Mouse (Mus musculus): ENCODE results near the gene Pacsin2. TPM values are rescaled to one million over a fixed set of nuclear protein-coding genes. Genes with fewer than 3 reads are reported as not detected.
"Not testable (repeated sequence)": the region's sequence is repeated elsewhere in the genome, so short reads cannot be mapped to it uniquely, and the experiment has no call there.

Gene Pacsin2
- total RNA-seq, 2 experiments from 2014 or later: 69.7 to 75.6 TPM

DNA sequence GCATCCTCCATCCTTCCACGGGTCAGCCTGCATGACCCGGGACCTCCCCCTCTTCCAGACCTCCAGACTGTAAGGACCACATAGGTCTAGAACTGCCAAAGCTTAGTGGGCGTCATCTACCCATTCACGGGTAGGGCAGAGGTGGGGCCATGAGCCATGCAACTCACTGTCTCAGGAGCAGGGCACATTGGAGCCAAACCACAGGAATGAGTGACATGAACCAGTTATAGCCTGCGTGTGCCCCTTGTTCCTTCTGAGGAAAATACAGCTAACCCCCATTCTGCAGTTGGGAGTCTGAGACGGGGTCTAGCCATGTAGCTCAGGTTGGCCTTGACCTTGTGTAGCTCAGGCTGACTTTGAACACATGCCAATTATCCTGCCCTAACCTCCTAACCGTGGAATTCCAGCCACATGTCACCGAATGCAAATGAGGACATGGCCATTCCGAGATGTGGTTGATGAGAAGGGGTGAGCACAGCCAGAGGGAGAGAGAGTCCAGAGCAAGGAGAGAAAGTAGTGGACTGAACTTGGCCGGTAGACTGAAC, 16.9 kb upstream of the Pacsin2 start:
- no peak for DNase-seq (ENCODE audit: extremely low spot score in 1 of 2, low spot score in 1 of 2)

DNA sequence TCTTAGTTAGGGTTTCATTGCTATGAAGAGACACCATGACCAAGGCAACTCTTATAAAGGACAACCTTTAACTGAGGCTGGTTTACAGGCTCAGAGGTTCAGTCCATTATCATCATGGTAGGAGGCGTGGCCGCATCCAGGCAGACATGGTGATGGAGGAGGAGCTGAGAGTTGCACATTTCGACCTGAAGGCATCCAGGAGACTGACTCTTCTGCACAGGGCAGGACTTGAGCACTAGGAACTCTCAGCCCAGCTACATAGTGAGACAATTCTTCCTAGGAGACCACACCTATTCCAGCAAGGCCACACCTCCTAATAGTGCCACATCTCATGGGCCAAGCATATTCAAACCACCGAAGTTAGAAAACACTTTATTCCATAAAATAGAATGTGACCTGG, 15.4 kb upstream of the Pacsin2 start:
- no peak for DNase-seq (ENCODE audit: extremely low spot score in 1 of 2, low spot score in 1 of 2)

DNA sequence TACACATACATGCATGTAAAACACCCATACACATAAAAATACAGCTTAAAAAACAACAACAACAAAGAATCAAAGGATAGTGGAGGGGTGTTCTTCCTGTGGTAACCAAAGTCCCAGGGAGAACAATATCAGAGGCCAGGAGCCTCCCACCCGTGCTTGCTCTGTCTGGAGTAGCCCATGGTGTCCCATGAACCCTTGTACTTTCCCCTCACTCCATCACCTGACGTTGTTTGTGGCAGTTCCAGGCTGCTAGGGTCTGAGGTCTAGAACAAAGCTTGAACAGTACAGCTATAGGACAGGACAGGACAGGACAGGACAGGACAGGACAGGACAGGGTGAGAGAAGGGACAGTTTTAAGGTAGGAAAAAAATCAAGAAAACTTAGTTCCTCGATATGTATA, 13.7 kb upstream of the Pacsin2 start:
- no peak for DNase-seq (ENCODE audit: extremely low spot score in 1 of 2, low spot score in 1 of 2)

DNA sequence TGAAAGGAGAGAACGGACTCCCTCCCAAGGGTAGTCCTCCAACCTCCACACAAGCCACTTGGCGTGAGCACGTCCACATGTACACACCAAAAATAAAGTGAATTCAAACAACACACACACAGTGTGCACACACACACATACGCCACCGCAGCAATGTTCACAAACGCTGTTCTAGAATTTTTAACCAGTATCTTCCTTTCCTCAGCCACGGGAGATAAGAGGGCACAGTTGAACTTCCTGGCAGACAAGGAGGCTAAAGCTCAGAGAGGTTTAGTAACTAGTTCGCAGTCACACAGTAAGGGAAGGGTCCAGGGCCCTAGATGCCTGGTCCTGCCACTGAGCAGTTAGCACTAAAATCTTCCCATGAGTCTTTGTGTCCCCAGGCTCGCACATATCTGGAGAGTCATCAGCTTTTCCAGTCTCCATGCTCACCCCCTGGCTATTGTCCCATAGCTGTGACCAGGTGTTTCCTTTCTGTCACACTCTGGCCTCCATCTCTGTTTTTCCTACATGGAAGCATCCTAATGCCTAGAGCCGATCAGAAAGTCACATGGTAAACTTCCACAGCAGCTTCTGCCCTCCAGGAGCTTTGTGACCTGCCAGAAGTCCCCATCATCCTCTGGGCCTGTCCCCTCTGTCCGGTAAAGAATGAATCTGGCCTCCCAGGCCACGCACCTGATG, 12.3 kb upstream of the Pacsin2 start:
- no peak for DNase-seq (ENCODE audit: extremely low spot score in 1 of 2, low spot score in 1 of 2)

DNA sequence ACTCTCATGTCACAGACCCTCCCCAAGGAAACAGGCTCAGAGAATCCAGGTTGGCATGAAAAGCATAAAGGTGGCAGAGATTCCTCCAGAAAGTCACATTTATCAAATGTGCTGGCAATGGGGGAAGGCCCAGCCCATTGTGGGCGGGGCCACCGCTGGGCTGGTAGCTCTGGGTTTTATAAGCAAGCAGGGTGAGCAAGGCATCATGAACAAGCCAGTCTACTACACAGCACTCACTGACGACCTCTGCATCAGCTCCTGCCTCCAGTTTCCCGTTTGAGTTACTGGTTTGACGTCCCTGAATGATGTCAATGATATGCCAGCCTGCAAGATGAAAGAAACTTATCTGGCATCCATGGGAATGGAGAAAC, 10.0 kb upstream of the Pacsin2 start:
- no peak for DNase-seq (ENCODE audit: extremely low spot score in 1 of 2, low spot score in 1 of 2)

DNA sequence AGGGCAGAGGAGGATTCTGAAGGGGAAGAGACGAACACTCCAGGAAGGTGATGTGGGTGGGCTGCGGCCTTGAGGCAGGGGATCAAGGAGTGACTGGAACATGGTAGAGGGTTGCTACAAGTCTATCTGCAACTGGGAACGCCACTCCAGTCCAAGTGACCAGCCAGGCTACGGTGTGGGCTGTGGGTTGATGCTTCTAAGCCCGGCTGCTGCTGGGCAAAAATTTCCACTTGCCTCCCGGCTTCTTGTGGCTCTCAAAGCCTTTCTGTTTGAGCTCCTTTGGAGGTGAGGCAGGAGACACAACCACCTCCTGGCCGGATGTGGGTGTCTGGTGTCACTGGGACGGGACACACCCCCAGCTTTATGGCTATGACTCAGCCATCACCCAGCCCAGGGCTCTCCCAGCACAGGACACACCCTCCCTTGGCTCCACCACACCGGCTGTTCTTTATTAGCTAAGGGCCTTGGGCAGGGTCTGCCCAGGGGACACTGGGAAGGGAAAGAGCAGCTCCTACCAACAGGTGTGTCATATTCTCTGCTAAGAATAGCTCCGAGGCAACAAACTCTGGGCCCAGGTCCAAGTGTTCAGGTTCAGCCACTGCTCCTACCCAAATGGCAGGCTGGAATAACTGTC, 9.5 kb upstream of the Pacsin2 start:
- no peak for DNase-seq (ENCODE audit: extremely low spot score in 1 of 2, low spot score in 1 of 2)

DNA sequence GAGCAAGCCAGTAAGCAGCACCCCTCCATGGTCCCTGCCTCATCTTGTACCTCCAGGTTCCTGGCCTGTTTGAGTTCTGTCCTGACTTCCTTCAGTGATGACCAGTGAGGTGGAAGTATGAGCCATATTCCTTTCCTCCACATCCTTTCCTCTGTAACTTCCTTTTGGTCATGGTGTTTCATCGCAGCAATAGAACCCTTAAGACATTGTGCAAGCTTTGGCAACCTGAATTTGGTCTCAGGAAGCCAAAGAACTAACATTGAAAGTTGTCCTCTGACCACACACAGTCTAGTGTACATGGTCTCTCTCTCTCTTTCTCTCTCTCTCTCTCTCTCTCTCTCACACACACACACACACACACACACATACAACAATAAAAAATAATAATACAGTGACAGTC, 8.8 kb upstream of the Pacsin2 start:
- no peak for DNase-seq (ENCODE audit: extremely low spot score in 1 of 2, low spot score in 1 of 2)

DNA sequence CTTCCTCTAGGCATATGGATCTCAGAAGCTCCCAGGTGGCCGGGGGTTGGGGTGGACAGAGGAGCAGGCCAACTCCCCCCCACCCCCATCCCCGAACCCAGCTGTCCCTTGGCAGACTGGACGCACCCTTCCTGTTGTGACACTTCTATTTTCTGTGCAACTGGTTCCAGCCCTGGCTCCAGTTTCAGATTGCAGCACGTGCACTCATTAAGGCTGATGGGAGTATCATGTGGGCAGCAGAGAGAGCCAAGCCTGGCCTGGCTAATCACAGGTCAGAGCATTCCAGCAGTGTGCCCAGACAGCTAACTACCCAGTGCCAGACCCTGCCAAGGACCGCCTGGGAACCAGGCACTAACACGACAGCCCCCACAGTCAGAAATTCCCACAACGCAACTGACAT, 7.1 kb upstream of the Pacsin2 start:
- DNase-seq (ENCODE audit: extremely low spot score in 1 of 2, low spot score in 1 of 2): no peak

DNA sequence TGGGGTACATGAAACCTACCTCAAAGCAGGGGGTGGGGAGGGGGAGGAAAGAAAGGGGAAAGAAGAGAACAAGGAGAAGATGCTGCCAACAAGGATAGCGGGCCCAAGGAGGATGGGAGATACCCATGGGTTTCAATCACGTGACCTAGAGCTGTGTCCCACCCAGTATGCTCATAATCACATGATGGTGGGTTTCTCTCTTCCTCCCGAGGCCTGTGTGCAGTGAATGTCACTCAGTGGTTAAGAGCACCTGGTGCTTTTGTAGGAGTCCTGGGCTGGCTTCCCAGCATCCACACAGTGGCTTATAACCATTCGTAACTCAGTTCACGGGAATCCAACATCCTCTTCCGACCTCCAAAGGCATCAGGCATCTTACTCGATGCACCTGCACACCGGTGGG, 6.0 kb upstream of the Pacsin2 start:
- no peak for DNase-seq (ENCODE audit: extremely low spot score in 1 of 2, low spot score in 1 of 2)

DNA sequence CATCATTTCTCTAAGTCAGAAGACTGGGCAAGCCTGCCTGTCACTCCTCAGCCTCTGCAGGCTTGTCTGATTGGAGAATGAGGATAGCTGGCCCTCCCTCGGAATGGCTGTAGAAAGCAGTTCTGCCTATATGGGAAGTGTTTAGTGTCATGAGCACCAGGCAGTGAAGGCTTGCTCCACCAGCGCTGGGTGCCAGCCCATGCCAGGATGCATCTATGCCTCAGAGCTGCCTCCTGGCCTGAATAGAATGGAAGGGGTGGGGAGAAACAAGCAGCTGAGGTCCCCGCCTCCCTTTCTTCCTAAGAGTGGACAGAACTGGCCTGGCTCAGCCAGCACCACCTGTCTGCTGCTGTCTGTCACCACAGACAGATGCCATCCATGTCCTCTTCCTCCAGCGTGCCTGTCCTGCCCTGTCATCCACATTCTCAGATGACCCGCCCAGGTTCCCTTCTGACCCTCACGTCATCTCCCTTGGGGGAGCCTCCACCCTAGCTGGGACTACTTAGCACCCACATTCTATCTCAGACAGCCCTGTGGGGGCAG, 4.9 kb upstream of the Pacsin2 start:
- DNase-seq (ENCODE audit: extremely low spot score in 1 of 2, low spot score in 1 of 2): no peak

DNA sequence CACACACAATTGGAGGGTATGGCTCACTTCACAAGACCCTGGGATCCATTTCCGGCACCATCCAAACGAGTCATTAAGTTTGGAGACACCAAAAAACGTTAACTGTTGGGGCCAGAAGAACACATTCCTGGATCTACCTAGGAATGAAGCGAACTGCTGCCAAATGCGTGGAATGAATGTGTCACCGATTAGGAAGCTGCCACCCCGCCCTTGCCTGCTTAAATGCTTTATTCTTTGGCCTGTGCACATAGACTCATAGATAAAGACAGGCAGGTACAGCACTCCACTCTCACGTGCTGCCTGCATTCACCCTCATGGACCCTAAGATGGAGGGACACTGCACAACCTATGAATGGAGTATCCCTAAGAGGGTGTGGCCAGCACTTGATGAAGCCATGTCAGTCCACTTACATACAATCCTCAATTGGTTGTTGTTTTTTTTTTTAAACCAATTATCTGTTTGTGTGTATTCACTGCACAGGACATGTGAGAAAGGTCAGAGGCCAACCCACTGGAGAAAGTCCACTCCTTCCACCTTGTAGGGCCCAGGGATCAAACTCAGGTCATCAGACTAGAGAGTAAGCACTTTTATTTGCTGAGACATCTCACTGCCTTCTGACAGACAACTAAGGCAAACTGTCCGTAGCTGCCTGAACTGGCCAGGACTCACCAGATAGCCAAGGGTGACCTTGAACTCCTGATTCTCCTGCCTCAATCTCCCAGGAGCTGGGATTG, 3.0 kb upstream of the Pacsin2 start:
- no peak for DNase-seq (ENCODE audit: extremely low spot score in 1 of 2, low spot score in 1 of 2)

DNA sequence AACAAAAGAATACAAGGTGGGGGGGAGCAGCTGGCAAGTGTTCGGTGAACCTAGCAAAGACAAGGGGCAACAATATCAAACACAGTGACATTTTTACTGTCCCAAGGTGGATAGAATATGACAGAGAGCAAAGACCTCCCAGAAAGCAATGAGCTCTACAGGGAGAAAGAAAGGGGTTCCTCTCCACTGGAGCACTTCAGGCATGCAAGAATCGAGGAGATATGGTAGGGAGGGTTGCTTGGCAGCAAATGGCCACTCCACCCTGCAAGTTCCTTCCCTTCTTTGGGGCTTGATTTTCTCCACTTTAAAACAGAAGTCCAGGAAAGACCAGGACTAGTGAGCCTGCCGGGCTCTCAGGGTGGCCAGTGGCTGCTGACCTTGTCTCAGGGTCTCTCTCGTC, 1.9 kb upstream of the Pacsin2 start:
- no peak for DNase-seq (ENCODE audit: extremely low spot score in 1 of 2, low spot score in 1 of 2)

DNA sequence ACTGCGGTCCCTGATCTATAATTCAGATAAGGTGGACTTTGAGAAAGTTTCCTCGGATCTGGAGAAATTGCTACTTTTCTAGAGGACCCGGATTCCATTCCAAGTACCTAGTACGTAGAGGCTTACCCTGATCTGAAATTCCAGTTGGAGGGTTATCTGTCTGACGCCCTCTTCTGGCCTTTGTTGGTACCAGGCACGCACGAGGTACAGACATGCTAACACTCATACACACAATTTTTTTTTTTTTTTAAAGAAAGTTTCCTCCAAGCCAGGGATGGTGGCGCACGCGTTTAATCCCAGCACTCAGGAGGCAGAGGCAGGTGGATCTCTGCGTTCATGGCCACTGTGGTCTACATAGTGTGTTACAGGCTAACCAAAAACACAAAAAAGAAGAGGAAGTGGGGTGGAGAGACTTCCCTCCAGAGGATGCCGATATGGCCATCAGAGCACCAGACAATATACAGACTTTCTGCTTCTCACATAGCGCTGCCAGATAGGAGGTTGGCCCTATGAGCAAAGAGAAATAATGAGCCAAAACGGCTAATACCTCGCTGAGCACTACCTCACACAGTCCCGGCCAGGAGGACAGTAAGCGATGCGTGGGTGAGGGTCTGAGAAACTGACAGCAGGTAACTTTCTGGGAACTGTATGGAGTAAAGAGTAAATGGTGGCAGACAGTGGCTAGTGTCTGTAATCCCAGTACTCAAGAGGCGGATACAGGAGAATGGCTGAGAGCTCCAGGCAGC, 672 bp upstream of the Pacsin2 start:
- DNase-seq (ENCODE audit: extremely low spot score in 1 of 2, low spot score in 1 of 2): no peak

DNA sequence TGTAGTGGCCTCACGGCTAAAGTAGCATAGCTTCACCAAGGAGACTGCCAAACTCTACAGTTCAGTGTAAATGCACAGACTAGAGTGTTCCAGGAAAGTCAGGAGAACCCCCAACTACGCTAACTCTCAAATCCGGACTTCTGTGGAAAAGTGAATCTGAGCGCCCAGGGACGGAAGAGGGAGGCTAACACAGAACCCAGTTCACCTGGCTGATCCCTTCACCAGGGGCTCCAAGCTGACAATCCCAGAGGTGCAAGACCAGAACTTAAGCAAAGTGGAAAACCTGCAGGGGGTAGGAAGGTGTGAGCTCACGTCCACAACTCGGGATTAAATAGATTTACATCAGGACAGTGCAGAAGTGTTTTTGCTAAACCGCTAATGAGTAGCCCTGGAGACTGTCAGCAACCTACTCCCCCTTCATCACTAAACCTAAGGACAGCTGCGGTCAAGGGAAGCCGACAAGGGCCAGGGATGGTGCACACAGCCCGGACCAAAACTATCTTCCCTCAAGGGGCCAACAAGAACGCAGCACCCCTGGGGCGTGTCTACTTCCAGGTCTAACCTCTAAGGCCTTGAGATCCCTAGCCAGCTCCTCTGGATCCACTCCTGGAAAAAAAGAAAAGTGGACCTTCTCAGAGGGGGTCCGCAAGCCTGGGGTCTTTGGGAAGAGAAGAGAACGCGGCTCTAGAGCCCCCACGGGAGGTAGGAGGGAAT, 880 bp downstream of the Pacsin2 start:
- no peak for DNase-seq (ENCODE audit: extremely low spot score in 1 of 2, low spot score in 1 of 2)

DNA sequence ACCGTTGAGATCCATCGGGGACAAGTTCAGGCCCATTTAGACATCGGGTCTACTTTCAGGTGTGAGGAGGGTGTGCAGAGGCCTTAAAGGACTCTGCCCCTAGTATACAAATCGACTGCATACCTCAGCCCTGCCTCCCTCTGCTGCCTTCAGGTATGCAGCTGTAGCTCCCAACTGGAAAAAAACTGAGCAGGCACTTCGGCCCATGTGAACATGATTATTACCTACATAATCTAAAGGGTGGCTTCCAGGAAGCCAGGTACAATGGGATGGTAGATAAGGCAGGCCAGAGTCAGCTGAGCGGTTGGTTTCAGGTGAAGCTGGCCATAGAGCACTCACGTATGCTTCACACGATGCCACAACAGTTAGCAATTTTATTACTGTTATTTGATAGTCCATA, 2.1 kb downstream of the Pacsin2 start:
- DNase-seq (ENCODE audit: extremely low spot score in 1 of 2, low spot score in 1 of 2): not testable (repeated sequence)

DNA sequence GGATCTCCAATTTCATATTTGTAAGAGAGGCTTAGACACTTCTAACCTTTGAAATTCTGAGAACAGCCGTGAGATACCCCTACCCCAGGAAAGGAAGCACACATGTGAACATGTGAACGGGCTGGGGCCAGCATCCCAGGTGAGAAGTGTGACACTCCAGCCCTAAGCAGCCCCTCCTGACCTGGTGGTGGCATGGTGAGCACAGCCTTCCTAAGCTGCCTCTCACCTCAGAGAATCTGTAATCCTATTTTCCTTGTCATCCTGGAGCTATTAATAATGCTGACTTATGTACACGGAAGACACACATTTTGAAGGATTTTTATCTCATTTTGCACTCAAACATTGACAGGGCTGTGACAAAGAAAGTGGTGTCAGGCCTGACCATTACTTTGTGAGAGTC, 3.5 kb downstream of the Pacsin2 start:
- DNase-seq (ENCODE audit: extremely low spot score in 1 of 2, low spot score in 1 of 2): no peak

DNA sequence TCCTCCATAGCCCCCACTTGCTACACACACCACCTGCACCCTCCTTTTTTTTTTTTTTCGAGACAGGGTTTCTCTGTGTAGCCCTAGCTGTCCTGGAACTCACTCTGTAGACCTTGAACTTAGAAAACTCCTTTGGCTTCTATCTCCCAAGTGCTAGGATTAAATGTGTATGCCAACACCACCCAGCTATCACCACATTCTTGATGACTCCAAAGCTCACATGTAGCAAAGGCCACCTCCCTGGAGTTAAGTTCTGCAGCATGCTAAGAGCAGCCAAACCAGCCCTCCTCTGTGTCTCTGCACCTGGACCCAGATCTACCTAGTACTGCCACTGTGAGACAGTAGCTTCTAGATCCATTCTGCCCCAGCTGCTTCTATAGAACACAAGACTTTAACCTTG, 6.9 kb downstream of the Pacsin2 start:
- DNase-seq (ENCODE audit: extremely low spot score in 1 of 2, low spot score in 1 of 2): no peak

DNA sequence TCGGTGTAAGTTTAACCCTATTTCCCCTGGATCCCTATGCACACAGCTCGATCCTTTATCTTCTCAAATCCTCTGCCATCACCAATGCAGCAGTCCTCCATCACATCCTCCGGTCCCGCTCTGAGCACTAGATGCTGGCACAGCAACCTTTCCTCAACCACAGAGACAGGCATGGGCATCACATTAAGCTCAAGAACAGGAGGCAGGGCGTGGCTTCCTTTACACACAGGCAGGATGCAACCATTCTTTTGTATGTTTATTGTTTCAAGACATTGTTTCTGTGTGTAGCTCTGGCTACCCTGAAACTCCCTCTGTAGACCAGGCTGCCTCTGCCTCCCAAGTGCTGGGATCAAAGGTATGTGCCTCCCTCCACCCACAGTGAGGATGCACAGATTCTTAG, 8.8 kb downstream of the Pacsin2 start:
- DNase-seq (ENCODE audit: extremely low spot score in 1 of 2, low spot score in 1 of 2): no peak

DNA sequence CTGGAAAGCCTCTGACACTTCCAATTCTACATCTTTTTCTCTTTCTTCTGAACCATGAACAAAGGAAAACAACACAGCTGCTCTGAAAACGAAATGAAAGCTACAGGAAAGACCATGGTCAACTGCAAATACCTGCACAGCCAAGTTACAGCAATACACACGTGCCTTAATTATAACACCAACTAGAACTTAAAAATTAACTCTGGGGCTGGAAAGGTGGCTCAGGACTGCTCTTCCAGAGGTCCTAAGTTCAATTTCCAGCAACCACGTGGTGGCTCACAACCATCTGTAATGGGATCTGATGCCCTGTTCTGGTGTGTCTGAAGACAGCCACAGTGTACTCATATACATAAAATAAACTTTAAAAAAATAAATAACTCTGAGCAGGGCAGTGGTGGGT, 9.4 kb downstream of the Pacsin2 start:
- no peak for DNase-seq (ENCODE audit: extremely low spot score in 1 of 2, low spot score in 1 of 2)

DNA sequence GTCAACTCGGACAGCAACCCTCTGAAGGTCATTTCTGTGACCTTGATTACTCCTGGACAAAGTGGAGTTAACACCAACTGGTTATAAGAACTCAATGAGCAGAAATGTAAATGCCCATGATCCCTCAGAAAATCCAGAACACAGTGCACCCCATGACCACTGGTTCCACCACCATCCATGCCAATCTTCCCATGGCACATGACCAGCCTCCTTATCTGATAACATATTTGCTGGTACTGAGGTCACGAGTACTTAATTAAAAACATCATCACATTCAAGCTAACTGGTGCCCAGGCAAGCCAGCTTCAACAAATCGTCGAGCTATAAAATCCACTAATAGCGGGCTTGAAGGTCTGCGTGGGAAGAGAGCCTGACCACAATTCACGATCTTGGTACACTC, 10.0 kb downstream of the Pacsin2 start:
- no peak for DNase-seq (ENCODE audit: extremely low spot score in 1 of 2, low spot score in 1 of 2)
